Mouse (Mus musculus): ENCODE data around the gene Wasf2. TPM values are rescaled to one million over a fixed set of nuclear protein-coding genes. Genes with fewer than 3 reads are reported as not detected.

Wasf2 gene
- total and polyA plus RNA-seq, 2 experiments from 2014 or later, result 11.3 to 24.1 TPM

GRCm38 (mm10) chr4:133156422-133156821 is 26.1 kb downstream of the Wasf2 start:
- no peak overlapping the region for H3K9ac ChIP-seq
- no peak overlapping the region for H3K27ac ChIP-seq (ENCODE audit: low read depth, low read length)
- H3K36me3 ChIP-seq (ENCODE audit: insufficient read depth), result no peaks in the 10 kb centered on the region
- H3K4me3 ChIP-seq (ENCODE audit: low read depth, low read length), result no peak overlapping the region
- H3K4me2 ChIP-seq (ENCODE audit: low read depth), result no peak overlapping the region
- 80% methylated on average over 4 of the region's 4 CpGs for WGBS
- DNase-seq (no peak), ATAC-seq (no peak)
- H3K4me1 ChIP-seq (ENCODE audit: insufficient read depth), result no peaks in the 10 kb centered on the region; the same call in 1 of the 2 replicates
- H3K9me3 ChIP-seq (ENCODE audit: low read length), result no peaks in the 10 kb centered on the region
- H3K27me3 ChIP-seq (ENCODE audit: insufficient read depth, low read length), result no peaks in the 10 kb centered on the region
- no peak for TF ChIP-seq CTCF (IDR thresholded peaks at IDR 0.05; ENCODE audit: low read depth)

- no peak for TF ChIP-seq CTCF (IDR thresholded peaks at IDR 0.05; ENCODE audit: low read depth)
- Histone ChIP-seq H3K9ac (no peak overlapping the region), H3K9me3 (ENCODE audit: low read length) (no peaks in the 10 kb centered on the region), H3K27ac (ENCODE audit: low read depth, low read length) (no peak overlapping the region), H3K36me3 (ENCODE audit: insufficient read depth) (no peaks in the 10 kb centered on the region), H3K4me3 (ENCODE audit: low read depth, low read length) (no peak overlapping the region), H3K4me1 (ENCODE audit: insufficient read depth) (no peaks in the 10 kb centered on the region; the same call in 1 of the 2 replicates), H3K4me2 (ENCODE audit: low read depth) (no peak overlapping the region), H3K27me3 (ENCODE audit: insufficient read depth, low read length) (no peaks in the 10 kb centered on the region)
- DNase-seq (no peak), ATAC-seq (no peak; the same call in 1 of the 2 replicates)
- 55% methylated on average over 10 of the region's 10 CpGs for WGBS
These were observed 26.5 kb downstream of the Wasf2 start for GRCm38 (mm10) chr4:133156831-133157230.

GRCm38 (mm10) chr4:133159127-133159526 is 28.8 kb downstream of the Wasf2 start:
- no peak overlapping the region for H3K9ac ChIP-seq
- ATAC-seq, result no peak
- no peak for TF ChIP-seq CTCF (IDR thresholded peaks at IDR 0.05; ENCODE audit: low read depth)
- no peaks in the 10 kb centered on the region for H3K9me3 ChIP-seq (ENCODE audit: low read length)
- DNase-seq, result no peak
- no peak overlapping the region for H3K27ac ChIP-seq (ENCODE audit: low read depth, low read length)
- H3K4me1 ChIP-seq (ENCODE audit: insufficient read depth), result no peaks in the 10 kb centered on the region; the same call in 1 of the 2 replicates
- H3K4me2 ChIP-seq (ENCODE audit: low read depth), result no peak overlapping the region
- 67% methylated on average over 6 of the region's 6 CpGs for WGBS
- H3K36me3 ChIP-seq (ENCODE audit: insufficient read depth), result no peaks in the 10 kb centered on the region
- H3K27me3 ChIP-seq (ENCODE audit: insufficient read depth, low read length), result no peaks in the 10 kb centered on the region
- H3K4me3 ChIP-seq (ENCODE audit: low read depth, low read length), result no peak overlapping the region

- H3K36me3 ChIP-seq (ENCODE audit: insufficient read depth), result no peaks in the 10 kb centered on the region
- H3K27me3 ChIP-seq (ENCODE audit: insufficient read depth, low read length), result no peaks in the 10 kb centered on the region
- no peak for TF ChIP-seq CTCF (IDR thresholded peaks at IDR 0.05; ENCODE audit: low read depth)
- H3K27ac ChIP-seq (ENCODE audit: low read depth, low read length), result no peak overlapping the region
- H3K4me2 ChIP-seq (ENCODE audit: low read depth), result no peak overlapping the region
- H3K9ac ChIP-seq, result no peak overlapping the region
- no peaks in the 10 kb centered on the region; the same call in 1 of the 2 replicates for H3K4me1 ChIP-seq (ENCODE audit: insufficient read depth)
- H3K9me3 ChIP-seq (ENCODE audit: low read length), result no peaks in the 10 kb centered on the region
- no peak overlapping the region for H3K4me3 ChIP-seq (ENCODE audit: low read depth, low read length)
- 39% methylated on average over 4 of the region's 4 CpGs for WGBS
- no peak for ATAC-seq
- no peak for DNase-seq
These were observed 29.3 kb downstream of the Wasf2 start for GRCm38 (mm10) chr4:133159646-133160045.

GRCm38 (mm10) chr4:133160211-133160610 is 29.9 kb downstream of the Wasf2 start:
- Histone ChIP-seq H3K27ac (ENCODE audit: low read depth, low read length) (no peak overlapping the region), H3K9me3 (ENCODE audit: low read length) (no peaks in the 10 kb centered on the region), H3K4me1 (ENCODE audit: insufficient read depth) (no peaks in the 10 kb centered on the region; the same call in 1 of the 2 replicates), H3K27me3 (ENCODE audit: insufficient read depth, low read length) (no peaks in the 10 kb centered on the region), H3K36me3 (ENCODE audit: insufficient read depth) (no peaks in the 10 kb centered on the region), H3K4me3 (ENCODE audit: low read depth, low read length) (no peak overlapping the region), H3K9ac (no peak overlapping the region), H3K4me2 (ENCODE audit: low read depth) (no peak overlapping the region)
- DNase-seq (no peak), ATAC-seq (no peak)
- no peak for TF ChIP-seq CTCF (IDR thresholded peaks at IDR 0.05; ENCODE audit: low read depth)
- WGBS, result 75% methylated on average over 8 of the region's 8 CpGs

- Histone ChIP-seq H3K9ac (no peak overlapping the region), H3K4me2 (ENCODE audit: low read depth) (no peak overlapping the region), H3K27ac (ENCODE audit: low read depth, low read length) (no peak overlapping the region), H3K27me3 (ENCODE audit: insufficient read depth, low read length) (no peaks in the 10 kb centered on the region), H3K36me3 (ENCODE audit: insufficient read depth) (no peaks in the 10 kb centered on the region), H3K4me3 (ENCODE audit: low read depth, low read length) (no peak overlapping the region), H3K4me1 (ENCODE audit: insufficient read depth) (no peaks in the 10 kb centered on the region; the same call in 1 of the 2 replicates), H3K9me3 (ENCODE audit: low read length) (no peaks in the 10 kb centered on the region)
- 54% methylated on average over 4 of the region's 4 CpGs for WGBS
- DNase-seq, result no peak
- ATAC-seq, result no peak
- no peak for TF ChIP-seq CTCF (IDR thresholded peaks at IDR 0.05; ENCODE audit: low read depth)
These were observed 30.5 kb downstream of the Wasf2 start for GRCm38 (mm10) chr4:133160821-133161220.

GRCm38 (mm10) chr4:133162196-133162595 is 31.9 kb downstream of the Wasf2 start:
- Histone ChIP-seq H3K9me3 (ENCODE audit: low read length) (no peaks in the 10 kb centered on the region), H3K4me1 (ENCODE audit: insufficient read depth) (no peaks in the 10 kb centered on the region; the same call in 1 of the 2 replicates)
- 53% methylated on average over 6 of the region's 6 CpGs for WGBS

More at GRCm38 (mm10) chr4:133162196-133162595, 31.9 kb downstream of the Wasf2 start:
- no peak overlapping the region for H3K27ac ChIP-seq (ENCODE audit: low read depth, low read length)
- no peak for ATAC-seq
- H3K36me3 ChIP-seq (ENCODE audit: insufficient read depth), result no peaks in the 10 kb centered on the region
- no peak overlapping the region for H3K4me3 ChIP-seq (ENCODE audit: low read depth, low read length)
- no peak overlapping the region for H3K9ac ChIP-seq
- H3K27me3 ChIP-seq (ENCODE audit: insufficient read depth, low read length), result no peaks in the 10 kb centered on the region
- H3K4me2 ChIP-seq (ENCODE audit: low read depth), result no peak overlapping the region
- TF ChIP-seq CTCF (IDR thresholded peaks at IDR 0.05; ENCODE audit: low read depth), result no peak
- DNase-seq, result no peak

All from forebrain, postnatal 0 days (tissue).